Mouse (Mus musculus): ENCODE measurements around the gene Creld2. TPM values are rescaled to one million over a fixed set of nuclear protein-coding genes. Genes with fewer than 3 reads are reported as not detected.

Gene Creld2
- total RNA-seq, 2 experiments from 2014 or later: 76.0 to 139 TPM

DNA sequence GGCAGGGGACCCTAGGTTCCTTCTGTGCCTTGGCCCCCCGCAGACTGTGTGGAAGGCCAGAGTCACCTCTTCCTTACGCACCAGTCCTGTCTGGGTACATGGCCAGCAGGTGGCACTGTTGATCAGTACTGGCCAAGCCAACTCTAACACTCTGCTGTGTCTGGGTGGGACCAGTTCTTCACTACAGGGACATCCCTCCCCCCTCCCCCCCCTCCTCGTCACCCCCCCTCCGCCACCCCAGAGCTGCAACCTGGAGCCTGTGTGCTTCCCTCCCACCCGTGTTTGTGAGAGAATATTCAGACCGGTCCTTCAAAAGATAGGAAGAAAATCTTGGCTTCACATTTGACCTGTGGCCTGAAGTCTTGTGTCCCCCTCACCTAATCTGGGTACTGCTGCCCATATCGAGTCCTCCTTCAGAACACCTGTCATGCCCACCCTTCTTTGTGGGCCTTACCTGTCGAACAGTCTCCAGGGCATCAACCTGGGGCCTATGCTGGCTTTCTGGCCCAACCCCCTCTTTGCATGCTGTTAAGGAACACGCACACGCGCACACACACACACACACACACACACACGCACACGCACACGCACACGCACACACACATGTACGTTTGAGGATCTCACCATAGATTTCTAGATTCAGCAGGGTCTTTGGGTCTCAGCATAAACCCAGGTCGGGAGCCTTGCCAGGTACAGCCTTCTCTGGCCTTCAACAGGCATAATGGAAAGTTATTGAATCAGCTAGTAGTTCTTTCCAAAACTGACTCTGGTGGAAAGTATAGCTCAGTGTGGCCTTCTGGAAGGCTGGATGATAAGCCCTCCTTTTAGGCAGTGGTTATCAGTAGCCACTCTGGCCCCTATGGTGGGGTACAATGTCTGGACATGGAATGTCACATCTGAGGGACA lies 9.6 kb downstream of the Creld2 start:
- ATAC-seq (replicated peaks; ENCODE audit: poor library complexity, severe bottlenecking): peak; percentile 92

DNA sequence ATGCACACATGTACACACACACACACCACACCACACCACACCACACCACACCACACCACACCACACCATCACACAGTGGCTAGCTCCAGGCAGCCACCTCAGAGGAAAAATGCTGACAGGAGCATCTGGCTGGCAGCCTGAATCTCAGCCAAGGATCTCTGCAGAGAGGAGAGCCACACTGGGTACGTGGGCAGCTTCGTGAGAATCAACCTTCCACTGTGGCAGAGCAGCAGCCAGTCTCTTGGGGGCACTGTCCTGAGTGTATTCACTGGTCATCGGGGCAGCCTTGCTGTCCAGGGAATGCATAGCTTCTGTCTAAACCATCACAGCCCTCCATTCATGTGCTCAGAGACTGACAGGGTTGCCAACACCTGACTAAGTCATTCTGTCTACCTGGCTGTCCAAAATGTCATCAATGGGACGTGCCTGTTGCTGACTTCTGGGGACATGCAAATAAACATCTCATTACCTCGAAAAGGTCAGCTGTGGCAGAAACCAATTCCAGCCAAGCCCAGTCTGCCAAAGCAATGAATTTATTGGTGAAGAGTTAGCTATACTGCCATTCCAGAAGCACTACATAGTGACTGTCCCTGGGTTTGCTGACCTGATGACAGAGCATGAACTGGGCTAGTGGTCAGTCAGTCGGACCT lies 10.5 kb downstream of the Creld2 start:
- ATAC-seq (replicated peaks; ENCODE audit: poor library complexity, severe bottlenecking): no peak

DNA sequence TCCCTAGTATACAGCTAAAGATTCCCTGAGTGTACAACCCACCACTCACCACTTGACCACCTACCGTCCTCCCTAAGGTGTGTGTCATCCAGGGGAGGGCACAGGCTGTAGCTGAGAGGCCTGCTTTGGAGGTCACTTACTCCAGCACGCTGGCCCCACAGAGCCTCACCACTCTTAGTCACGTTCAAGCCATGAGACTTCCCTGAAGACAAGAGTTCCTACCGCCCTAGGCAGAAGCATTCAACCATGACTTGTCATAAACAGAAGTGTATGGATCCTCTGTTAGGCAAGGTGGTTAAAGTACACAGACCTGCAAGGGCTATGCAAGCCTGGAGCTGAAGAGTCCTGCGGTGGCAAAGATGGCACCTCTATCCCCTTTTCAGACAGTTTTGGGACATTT lies 11.2 kb downstream of the Creld2 start:
- no peak for ATAC-seq (replicated peaks; ENCODE audit: poor library complexity, severe bottlenecking)

DNA sequence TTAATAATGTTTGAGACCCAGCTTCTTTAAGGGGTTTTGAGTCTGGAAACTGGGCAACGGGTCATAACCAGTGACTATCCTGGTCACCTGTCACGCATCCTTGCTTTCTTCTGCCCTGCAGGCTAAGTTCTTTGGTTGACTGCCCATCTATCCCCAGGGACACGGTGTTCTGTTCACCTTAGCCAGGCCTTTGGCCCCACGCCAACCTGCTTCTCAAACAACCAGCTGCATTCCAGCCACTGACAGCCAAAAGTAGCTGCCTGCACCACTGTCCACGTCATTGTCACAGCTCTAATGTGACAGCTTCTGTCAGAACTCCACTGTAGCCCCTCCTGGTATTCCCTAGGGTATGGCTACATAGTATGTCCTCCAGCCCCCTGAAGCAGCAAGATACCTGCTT lies 12.0 kb downstream of the Creld2 start:
- no peak for ATAC-seq (replicated peaks; ENCODE audit: poor library complexity, severe bottlenecking)

DNA sequence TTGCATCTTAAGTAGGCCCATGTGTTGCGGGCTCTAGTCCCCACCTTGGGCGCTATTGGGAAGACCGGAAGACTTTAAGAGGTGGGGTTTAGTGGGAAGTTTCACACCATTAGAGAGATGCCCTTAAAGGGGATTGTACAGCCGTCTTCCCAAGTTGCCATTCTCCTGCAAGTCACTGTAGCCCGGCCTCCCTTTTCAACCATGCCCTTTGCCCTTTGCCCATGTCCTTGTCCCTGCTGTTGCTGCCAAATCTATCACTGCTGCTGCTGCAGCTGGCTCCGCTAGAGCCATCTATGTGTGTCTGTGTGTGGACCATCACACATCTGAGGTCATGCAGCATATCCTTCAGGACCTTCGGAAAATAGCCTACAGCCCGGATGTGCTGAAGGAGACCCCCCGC lies 13.1 kb downstream of the Creld2 start:
- ATAC-seq (replicated peaks; ENCODE audit: poor library complexity, severe bottlenecking): no peak

DNA sequence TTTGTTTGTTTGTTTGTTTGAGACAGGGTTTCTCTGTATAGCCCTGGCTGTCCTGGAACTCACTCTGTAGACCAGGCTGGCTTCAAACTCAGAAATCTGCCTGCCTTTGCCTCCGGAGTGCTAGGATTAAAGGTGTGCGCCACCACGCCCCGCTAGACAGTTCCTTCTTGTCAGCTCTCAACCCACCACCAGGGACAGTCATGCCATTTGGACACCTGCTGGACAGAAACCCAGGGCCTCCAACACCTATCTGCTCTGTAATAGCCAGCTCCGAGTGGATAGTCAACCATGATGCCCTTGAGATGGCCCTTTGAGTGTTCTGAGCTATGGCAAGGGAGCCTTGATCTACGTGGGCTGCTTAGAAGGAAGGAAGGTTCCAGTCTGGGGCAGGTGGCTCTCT lies 16.6 kb downstream of the Creld2 start:
- ATAC-seq (replicated peaks; ENCODE audit: poor library complexity, severe bottlenecking): no peak

DNA sequence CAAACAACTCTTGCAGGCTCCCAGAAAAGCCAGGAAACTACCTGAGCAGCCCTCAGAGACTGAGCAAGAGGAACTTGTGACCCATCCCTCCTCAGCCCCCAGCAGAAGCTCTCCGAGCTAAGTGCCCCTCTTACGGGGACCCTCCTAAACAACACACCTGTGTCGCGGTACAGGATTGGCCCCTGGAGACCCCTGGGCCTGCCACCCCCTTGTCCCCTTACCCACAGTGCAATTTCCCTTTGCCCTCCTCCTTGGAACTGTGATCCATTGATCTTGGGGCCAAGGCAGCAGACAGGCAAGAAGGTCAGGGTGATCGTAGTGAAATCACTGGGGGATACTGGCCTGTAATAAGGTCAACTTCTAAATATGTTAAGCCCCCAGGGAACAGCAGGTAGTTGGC lies 17.1 kb downstream of the Creld2 start:
- no peak for ATAC-seq (replicated peaks; ENCODE audit: poor library complexity, severe bottlenecking)

DNA sequence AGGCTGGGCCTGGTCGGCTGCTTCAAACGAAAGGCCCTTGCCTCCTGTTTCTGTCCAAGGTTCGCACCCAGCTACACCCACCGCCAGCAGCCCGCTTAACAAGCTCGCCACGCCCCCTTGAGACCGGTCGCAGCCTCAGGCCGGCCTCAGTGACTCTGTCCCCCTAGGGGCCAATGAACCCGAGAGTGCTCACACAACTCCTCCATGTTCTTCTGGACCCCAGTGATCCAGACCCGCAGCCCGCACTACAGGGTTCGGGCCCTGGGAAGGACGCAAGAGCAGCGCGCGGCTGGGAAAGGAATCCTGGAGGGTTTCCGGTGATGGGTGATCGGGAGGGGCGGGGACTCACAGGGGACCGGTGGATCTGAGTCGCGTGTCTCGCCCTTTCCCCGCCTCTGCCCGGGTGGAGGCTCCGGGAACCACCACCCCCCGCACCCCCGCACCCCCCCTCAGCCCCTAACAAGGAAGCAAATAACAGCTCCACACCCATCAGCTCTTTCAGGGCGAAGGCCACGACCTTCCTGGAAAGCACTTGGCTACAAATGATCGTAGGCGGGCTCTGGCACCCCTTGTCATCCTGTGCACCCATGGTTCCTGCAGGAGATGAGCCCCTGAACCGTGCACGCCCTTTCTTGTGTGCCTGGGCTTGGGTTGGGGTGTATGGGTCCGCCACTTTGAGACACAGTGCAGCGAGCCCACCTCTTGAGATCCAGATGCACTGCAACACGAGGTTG lies 17.9 kb downstream of the Creld2 start:
- peak; percentile 76 for ATAC-seq (replicated peaks; ENCODE audit: poor library complexity, severe bottlenecking)

DNA sequence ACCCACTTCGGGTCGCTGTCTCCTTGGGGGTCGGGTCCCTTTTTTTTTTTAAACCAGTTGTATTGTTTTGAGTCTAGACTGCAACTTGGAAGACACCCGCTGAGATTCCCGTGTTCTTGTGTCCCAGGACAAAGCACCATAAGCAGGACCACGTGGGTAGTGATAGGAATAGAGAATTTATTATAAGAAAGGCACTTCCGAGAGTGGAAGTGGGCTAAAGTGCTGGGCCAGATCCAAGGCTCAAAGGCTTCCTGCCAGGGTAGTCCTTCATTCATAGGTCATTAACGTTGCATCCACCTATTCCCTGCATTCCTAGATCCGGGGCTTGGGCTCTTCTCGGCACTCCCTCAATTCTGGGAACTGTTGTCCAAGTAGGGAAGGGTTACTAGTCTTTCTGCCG lies 18.5 kb downstream of the Creld2 start:
- 0 out of 2 replicates have a peak, but pooled peaks have one; percentile 6 for ATAC-seq (replicated peaks; ENCODE audit: poor library complexity, severe bottlenecking)

DNA sequence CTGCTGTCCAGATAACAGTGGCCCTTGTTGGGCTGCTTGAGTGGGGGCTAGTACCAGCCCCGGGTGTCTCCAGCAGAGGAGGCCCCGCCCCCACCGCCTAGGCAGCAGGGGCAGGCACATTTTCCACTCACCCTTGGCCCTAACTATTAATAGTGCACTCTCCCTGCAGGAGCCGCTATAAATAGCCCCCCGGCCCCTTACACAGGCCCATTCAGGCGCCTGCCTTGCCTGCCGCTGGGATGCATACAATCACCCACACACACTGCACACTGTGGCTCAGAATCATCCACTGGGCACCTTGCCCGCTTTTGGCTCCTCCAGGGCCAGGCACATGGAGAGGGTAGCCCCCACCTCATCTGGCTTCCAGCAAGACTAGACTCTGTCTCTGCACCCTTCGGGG lies 19.8 kb downstream of the Creld2 start:
- ATAC-seq (replicated peaks; ENCODE audit: poor library complexity, severe bottlenecking): no peak

DNA sequence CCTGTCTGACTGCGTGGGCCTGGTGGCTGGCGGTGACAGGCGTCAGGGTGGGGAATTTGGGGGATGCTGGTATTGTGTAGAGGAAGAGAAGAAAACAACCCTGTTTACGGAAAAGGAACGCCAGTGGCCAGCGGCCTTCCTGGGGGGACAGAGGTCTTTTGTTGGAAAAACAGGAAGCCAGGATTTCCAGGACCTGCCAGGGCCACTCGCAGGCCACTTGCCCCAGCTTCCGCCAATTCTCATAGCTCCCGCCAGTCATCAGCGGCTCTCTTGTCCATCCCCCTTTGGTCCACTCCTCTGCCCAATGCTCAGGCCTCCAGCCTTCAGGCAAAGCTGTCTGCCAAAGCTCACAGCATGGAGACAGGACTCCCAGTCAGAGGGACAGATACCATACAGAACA lies 20.7 kb downstream of the Creld2 start:
- ATAC-seq (replicated peaks; ENCODE audit: poor library complexity, severe bottlenecking): no peak

DNA sequence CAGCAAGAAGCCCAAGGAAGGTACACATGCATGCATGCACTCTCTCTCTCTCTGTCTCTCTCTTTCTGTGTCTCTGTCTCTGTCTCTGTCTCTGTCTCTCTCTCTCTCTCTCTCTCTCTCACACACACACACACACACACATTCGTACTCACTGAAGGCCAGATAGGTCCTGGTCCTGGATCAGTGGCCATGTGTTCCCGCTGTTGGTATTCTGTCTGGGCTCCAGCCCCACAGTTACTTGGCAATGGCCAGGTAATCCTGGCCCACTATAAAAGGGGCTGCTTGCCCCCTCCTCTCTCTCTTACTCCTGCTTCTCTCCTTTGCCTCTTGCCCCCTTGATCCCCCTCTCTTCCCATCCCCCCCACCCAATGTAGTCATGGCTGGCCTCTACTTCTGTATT lies 21.7 kb downstream of the Creld2 start:
- no peak for ATAC-seq (replicated peaks; ENCODE audit: poor library complexity, severe bottlenecking)

DNA sequence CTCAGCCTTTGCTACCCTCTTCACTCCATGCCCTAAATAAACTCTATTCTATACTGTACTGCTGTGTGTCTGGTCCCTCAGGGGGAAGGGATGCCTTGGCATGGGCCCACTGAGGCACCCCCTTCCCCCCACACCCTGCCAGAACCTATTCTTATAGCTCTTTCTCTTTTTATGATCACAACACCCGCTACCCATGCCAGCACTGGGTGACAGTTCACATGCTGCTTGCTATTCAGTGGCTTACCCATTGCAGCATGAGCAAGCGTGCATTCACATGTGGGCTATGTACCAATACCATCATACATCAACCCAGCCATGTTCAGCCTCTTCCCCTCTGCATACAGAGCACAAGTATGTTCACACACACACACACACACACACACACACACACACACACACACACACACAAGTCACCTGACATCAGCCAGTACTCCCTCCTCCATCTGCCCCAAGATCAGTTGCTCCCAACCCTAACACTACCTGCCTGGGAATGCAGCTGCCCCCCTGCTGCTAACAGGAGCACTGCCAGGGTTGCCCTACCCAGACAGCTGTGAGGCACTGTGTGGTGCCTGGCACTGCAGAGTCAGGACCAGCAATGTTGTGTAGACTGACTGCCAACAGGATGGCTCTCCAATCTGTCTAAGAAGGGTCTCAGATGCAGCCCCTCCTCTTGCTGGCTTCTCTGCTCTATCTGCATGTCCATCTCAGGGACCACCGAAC lies 22.3 kb downstream of the Creld2 start:
- ATAC-seq (replicated peaks; ENCODE audit: poor library complexity, severe bottlenecking): no peak

DNA sequence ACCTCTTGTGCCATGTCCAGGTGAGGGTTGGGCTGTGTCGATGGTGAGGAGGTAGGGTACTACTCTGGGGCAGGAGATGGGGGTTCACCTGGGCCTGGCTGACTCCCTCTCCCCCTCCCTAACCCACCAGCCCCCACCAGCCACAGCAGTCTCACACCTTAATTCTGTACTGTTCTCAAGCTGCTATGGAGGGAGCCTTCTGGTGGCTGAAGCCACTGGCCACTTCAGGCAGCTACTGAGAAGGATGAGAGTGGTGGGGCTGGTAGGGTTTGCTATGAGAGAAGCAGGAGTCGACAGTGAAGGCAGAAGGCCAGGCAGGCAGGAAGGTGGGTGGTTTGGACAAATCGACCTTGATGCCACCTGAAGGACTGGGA lies 22.8 kb downstream of the Creld2 start:
- no peak for ATAC-seq (replicated peaks; ENCODE audit: poor library complexity, severe bottlenecking)

DNA sequence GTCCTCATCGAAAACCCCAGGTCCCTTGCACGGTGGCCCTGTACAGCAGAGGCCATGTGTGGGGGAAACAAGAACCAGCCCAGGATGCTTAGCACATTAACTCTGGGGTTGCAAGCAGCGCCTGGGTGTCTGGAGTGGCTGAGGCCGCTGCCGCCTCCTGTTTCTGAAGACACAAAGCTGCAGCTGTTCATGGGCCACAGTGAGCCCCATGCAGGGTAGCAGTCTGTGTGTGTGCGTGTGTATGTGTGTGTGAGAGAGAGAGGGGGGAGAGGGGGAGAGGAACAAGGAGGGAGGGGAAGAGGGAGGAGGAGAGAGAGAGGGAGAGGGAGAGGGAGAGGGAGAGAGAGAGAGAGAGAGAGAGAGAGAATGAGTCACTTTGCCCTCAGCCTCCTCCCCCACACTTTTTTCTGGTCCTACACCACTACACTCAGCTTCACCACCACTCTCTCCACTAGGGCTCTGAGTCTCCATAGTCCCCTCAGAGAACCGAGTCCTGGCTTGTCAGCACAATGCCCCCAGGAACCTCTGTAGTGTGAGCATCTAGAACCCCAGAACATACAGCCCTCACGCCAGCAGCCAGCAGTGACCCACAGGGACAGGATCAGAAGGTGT lies 24.1 kb downstream of the Creld2 start:
- ATAC-seq (replicated peaks; ENCODE audit: poor library complexity, severe bottlenecking): no peak; the same call in 1 of the 2 replicates

DNA sequence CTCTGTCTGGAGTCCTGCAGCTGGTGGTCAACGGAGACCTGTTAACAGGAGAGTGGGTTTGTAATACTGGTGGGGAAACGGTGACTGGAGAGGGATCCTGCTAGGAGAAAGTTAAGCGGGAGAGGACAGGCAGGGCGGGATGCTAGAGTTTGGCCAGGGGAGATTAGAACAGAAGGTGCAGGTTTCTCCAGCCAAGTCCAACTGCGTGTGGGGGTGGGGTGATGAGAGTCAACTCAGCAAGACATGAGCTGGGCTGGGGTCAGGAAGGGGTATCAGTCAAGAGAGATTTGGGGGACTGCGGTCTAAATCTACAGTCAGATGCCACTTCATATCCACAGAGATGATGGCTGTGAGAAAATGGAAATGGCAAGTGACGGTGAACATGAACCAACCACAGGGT lies 25.5 kb downstream of the Creld2 start:
- no peak for ATAC-seq (replicated peaks; ENCODE audit: poor library complexity, severe bottlenecking)

DNA sequence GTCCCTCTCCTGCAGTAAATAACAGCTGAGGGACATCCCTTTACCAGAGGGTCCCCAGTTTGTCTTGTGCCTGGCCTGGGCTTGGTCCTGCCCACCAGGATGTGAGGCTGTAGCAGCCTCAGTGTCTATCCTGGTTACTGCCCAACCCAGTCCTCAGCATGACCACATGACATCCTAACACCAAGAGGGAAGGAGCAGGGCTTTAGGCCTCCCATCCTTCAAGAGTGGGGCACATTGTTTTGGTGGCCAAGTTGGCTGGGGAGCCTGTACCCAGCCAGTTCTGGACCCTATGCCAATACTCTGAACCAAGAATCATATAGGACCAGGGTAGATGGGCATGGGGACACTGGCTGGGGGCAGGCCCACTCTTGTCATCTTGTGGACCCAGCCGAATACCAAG lies 29.2 kb downstream of the Creld2 start:
- no peak for ATAC-seq (replicated peaks; ENCODE audit: poor library complexity, severe bottlenecking)

DNA sequence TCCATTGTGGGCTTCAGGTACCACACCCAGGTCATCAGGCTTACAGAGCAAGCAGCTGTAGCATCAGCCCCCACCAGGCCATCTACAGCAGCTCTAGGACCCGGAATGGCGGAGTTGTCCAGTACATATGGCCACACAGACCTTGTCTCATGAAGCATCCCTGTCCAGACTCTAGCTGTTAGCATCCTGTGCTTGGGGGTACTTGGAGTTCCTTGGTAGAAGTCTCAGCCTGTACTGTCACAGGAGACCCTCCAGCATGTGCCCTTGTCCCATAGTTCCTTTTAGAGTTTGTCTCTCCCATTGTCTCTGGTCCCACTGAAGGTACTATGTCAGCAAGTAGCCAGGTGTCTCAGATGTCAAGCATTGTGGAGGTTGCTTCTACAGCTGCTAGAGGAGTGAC lies 30.2 kb downstream of the Creld2 start:
- no peak for ATAC-seq (replicated peaks; ENCODE audit: poor library complexity, severe bottlenecking)

DNA sequence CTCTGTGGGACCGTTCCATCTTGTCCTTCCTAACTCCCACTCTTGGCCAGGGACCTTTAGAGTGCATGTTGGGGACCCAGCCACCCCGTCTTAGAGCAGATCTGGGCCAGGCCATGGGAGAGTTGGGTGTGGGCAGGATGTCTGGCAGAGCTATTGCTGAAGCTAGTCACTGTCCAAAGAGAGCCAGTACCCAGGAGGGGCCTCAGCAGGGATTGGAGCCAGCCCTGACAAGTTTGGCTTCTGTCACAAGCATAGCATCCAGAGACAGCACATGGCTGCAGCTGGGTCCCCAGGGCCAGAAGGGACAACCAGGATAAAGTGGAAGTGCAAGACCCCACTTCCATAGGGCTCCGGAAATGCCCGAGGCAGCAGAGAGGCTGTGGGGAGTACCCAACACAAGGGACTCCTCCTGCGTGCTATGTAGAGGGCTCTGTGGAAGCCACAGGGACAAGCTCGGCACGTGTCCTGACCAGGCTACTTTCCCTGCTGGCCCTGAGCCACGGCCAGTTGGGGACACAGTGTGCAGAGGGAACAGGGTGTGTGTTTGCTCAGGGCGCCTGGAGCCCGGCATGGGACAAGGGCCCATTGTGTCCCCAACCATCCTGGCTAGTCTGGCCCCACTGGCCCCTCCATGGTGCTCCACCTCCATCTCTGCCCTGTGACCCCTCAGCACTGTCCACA lies 30.8 kb downstream of the Creld2 start:
- no peak for ATAC-seq (replicated peaks; ENCODE audit: poor library complexity, severe bottlenecking)

DNA sequence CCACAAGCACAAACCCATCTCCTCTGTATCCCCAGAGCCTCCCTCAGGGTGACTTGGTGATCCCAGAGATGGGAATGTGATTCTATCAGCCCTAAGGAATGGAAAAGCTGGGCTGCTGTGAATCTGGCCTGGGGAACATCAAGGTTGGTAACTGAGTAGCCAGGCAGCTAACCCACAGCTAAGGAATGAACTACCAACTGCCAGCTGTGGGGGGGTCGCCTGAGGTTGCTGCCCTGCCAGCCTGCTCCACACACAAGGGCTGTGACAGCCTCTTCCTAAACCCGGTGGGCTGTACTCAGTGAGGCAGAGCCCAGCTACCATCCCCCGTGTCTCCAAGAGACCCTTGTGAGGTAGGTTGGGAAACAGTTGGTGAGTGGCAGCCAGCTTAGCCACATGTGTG lies 31.6 kb downstream of the Creld2 start:
- no peak for ATAC-seq (replicated peaks; ENCODE audit: poor library complexity, severe bottlenecking)

Measured in granulocyte monocyte progenitor cell, adult 5-6 weeks (primary cell).